Mouse (Mus musculus) CH12.LX (cell line): Measurements from ENCODE around the gene Cdk4. TPM values are rescaled to one million over a fixed set of nuclear protein-coding genes. Genes with fewer than 3 reads are reported as not detected.

Experiments
- DNase-seq: peaks from one replicate; pipeline ENCODE4 v3.0.0-alpha.2; 2013; ENCODE audit errors: extremely low read depth
- H3K27ac ChIP-seq: 2 replicates; pipeline ENCODE4 v1.5.1; 2012; ENCODE audit warnings: low read depth, mild to moderate bottlenecking, control low read depth, moderate library complexity; ENCODE audit not compliant: insufficient read depth
- H3K27me3 ChIP-seq: replicated peaks from 2 replicates; pipeline ENCODE3; 2012; ENCODE audit warnings: inconsistent platforms
- H3K36me3 ChIP-seq, 2 experiments: replicated peaks in 1 of 2; 2 replicates each; pipeline versions ENCODE3 to v1.6.1; 2012; ENCODE audit warnings: inconsistent platforms in 1 of 2, low read length in 1 of 2, mild to moderate bottlenecking in 1 of 2, mixed read lengths in 1 of 2, moderate library complexity in 1 of 2; ENCODE audit not compliant: control insufficient read depth in 1 of 2, insufficient read depth in 1 of 2
- H3K4me1 ChIP-seq, 2 experiments: 2 replicates each; pipeline ENCODE4 v1.6.1; 2012; ENCODE audit warnings: inconsistent platforms in 1 of 2, moderate library complexity in 1 of 2; ENCODE audit not compliant: insufficient read depth in 2 of 2, control insufficient read depth in 1 of 2
- H3K4me2 ChIP-seq: 2 replicates; pipeline ENCODE4 v1.6.1; 2012; ENCODE audit warnings: low read depth, mild to moderate bottlenecking, control low read depth; ENCODE audit not compliant: poor library complexity, insufficient read depth, severe bottlenecking
- H3K4me3 ChIP-seq, 3 experiments: fragments of 150-350 bp in 1 of 3; sonication (generic) in 1 of 3; replicated peaks in 1 of 3; 2 replicates each; pipeline versions ENCODE3 to v1.5.1; 2011 to 2012; ENCODE audit warnings: low read depth in 2 of 3, low read length in 2 of 3, mild to moderate bottlenecking in 2 of 3, moderate library complexity in 2 of 3, control low read depth in 1 of 3, improper control_type of control experiment in 1 of 3, inconsistent platforms in 1 of 3, mixed read lengths in 1 of 3; ENCODE audit not compliant: poor library complexity in 1 of 3
- H3K79me2 ChIP-seq: replicated peaks from 2 replicates; pipeline ENCODE4 v1.6.1; 2012; ENCODE audit warnings: mild to moderate bottlenecking, moderate library complexity; ENCODE audit not compliant: control insufficient read depth, poor library complexity, insufficient read depth, severe bottlenecking; ENCODE audit errors: extremely low read depth
- H3K9ac ChIP-seq: 2 replicates; pipeline ENCODE4 v1.6.1; 2012; ENCODE audit warnings: low read depth, mild to moderate bottlenecking, control low read depth, moderate library complexity; ENCODE audit not compliant: insufficient read depth
- H3K9me3 ChIP-seq: replicated peaks from 2 replicates; pipeline ENCODE3; 2012; ENCODE audit warnings: low read length, inconsistent platforms, mixed read lengths
- BHLHE40 ChIP-seq: IDR thresholded peaks from 2 replicates; pipeline ENCODE4 v1.6.1; 2011; ENCODE audit warnings: mild to moderate bottlenecking, low read depth, low read length, improper control_type of control experiment
- ELF1 ChIP-seq: IDR thresholded peaks from 2 replicates; pipeline ENCODE4 v1.6.1; 2014; ENCODE audit warnings: low read depth, mild to moderate bottlenecking, inconsistent platforms, low read length, improper control_type of control experiment
- ETS1 ChIP-seq: conservative IDR thresholded peaks from 2 replicates; pipeline ENCODE4 v1.6.1; 2012; ENCODE audit warnings: low read depth, mild to moderate bottlenecking, inconsistent platforms, low read length, improper control_type of control experiment, moderate library complexity
- HCFC1 ChIP-seq: IDR thresholded peaks from 2 replicates; pipeline ENCODE4 v1.6.1; 2012; ENCODE audit warnings: low read depth, mild to moderate bottlenecking, inconsistent platforms, low read length, improper control_type of control experiment
- JUN ChIP-seq: IDR thresholded peaks from 2 replicates; pipeline ENCODE4 v1.6.1; 2011; ENCODE audit warnings: low read depth, mild to moderate bottlenecking, low read length, improper control_type of control experiment, moderate library complexity; ENCODE audit not compliant: insufficient read depth
- MAFK ChIP-seq: IDR thresholded peaks from 2 replicates; pipeline ENCODE4 v1.6.1; 2011; ENCODE audit warnings: low read length, improper control_type of control experiment; ENCODE audit not compliant: insufficient replicate concordance
- MEF2A ChIP-seq: IDR thresholded peaks from 2 replicates; pipeline ENCODE4 v1.6.1; 2014; ENCODE audit warnings: low read depth, mild to moderate bottlenecking, inconsistent platforms, low read length, improper control_type of control experiment, borderline replicate concordance
- NELFE ChIP-seq: IDR thresholded peaks from 2 replicates; pipeline ENCODE4 v1.6.1; 2011; ENCODE audit warnings: low read depth, low read length, improper control_type of control experiment
- TCF12 ChIP-seq: IDR thresholded peaks from 2 replicates; pipeline ENCODE4 v1.6.1; 2014; ENCODE audit warnings: low read depth, mild to moderate bottlenecking, inconsistent platforms, low read length, improper control_type of control experiment
- UBTF ChIP-seq: IDR thresholded peaks from 2 replicates; pipeline ENCODE4 v1.6.1; 2012; ENCODE audit warnings: low read depth, mild to moderate bottlenecking, inconsistent platforms, low read length, improper control_type of control experiment, moderate library complexity
- dilution Hi-C: fragments of 300-500 bp; cut with MboI; formaldehyde crosslinking; loops from 2 replicates; pipeline ENCODE4 v1.14.3; 2020; ENCODE audit warnings: low sequenced_read_pairs; ENCODE audit not compliant: extremely low pct_unique_long_range_greater_than_20kb, extremely low pct_ligation_motif_present
- in situ Hi-C: fragments of 300-500 bp; cut with MboI; formaldehyde crosslinking; loops from 3 replicates; pipeline ENCODE4 v1.14.3; 2019; ENCODE audit warnings: low sequenced_read_pairs, low pct_ligation_motif_present, low pct_unique_long_range_greater_than_20kb, mixed read lengths
- polyA plus RNA-seq: library from polyadenylated mRNA; unstranded; fragments of >175 nt; gene quantifications from 2 replicates; pipeline ENCODE4 v1.2.1, GENCODE M21; 2012; ENCODE audit warnings: low read depth; ENCODE audit not compliant: insufficient read length
- total RNA-seq, 2 experiments: library from RNA; depleted of rRNA; stranded (reverse); fragments of 300-350 nt in 1 of 2; fragments of >200 nt in 1 of 2; gene quantifications; 2 replicates each; pipeline ENCODE4 v1.2.3; 2012 to 2014

Cdk4 gene
- total and polyA plus RNA-seq, 3 experiments: 257 to 921 (median 864) TPM

GRCm38 (mm10) chr10:127077515-127077914 lies 14.2 kb downstream of the Cdk4 start:
- peaks cover 4 to 20% of the 10 kb centered on the region in 2 experiments; a peak in 3 of 4 replicates for H3K4me1 ChIP-seq
- H3K27ac ChIP-seq: no peak overlapping the region
- no peak overlapping the region for H3K9ac ChIP-seq
- H3K9me3 ChIP-seq: no peaks in the 10 kb centered on the region
- peaks cover 9% of the 10 kb centered on the region for H3K79me2 ChIP-seq
- DNase-seq: no peak
- in situ Hi-C loops: no loop called here
- dilution Hi-C loops: no loop called here
- H3K4me2 ChIP-seq: no peak overlapping the region
- no peaks in the 10 kb centered on the region for H3K27me3 ChIP-seq
- TF ChIP-seq UBTF: no peak
- no peak for TF ChIP-seq ELF1
- no peak for TF ChIP-seq JUN
- TF ChIP-seq ETS1: no peak
- TF ChIP-seq MAFK: no peak
- TF ChIP-seq MEF2A: no peak
- H3K4me3 ChIP-seq: no peak overlapping the region
- H3K36me3 ChIP-seq: peaks cover 16 to 49% of the 10 kb centered on the region in 2 experiments

DNA sequence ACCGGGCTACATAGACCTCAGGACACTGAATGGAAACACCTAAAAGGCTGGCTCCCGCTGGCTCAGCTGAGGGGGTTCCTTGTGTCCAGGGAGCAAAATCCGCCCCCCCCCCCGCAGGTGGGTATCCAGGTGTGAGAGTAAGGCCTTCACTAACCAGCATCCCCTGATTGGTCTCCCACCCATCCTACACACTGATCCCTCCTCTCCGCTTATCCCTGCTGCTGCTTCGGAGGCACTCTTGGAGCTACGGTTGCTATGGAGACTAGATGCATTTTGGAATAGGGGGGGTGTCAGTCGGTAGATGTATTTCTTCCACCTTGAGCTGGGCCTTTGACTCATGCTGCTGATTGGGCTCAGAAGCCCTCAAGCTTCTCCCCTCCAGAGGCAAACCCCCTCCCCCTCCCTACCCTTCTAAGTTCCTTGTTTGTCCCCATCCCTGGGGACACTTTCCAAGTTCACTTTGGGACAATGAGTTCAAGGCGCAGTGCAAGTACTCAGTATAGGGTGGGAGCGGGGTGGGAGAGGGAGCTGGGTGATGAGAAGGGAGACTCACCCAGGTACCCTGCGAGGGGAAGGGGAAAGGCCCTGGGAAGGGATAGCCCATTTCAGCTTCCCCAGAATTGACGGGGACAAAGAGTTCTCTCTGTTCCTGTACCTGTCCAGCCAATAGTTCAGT lies 14.8 kb downstream of the Cdk4 start:
- H3K79me2 ChIP-seq: peaks cover 9% of the 10 kb centered on the region
- no peak overlapping the region for H3K4me3 ChIP-seq
- no peak for DNase-seq
- H3K9me3 ChIP-seq: no peaks in the 10 kb centered on the region
- H3K4me1 ChIP-seq: peaks cover 4 to 20% of the 10 kb centered on the region in 2 experiments; a peak in 3 of 4 replicates
- dilution Hi-C loops: no loop called here
- TF ChIP-seq BHLHE40 (no peak), NELFE (no peak), ETS1 (no peak), TCF12 (no peak), HCFC1 (no peak), MEF2A (no peak)
- H3K4me2 ChIP-seq: no peak overlapping the region
- H3K27ac ChIP-seq: no peak overlapping the region
- H3K27me3 ChIP-seq: no peaks in the 10 kb centered on the region
- H3K9ac ChIP-seq: no peak overlapping the region
- peaks cover 22 to 56% of the 10 kb centered on the region in 2 experiments for H3K36me3 ChIP-seq
- in situ Hi-C loops: no loop called here
